In genomic region chr9:68852934-68853333, GRCm38 (mm10) we compare ENCODE assay signal across 28 mouse cellular contexts.
"Had no signal": no experiment of that assay in that cellular context is flagged by ENCODE, and none has a peak within 500 bp of the region (broad histone marks: within the 10 kb centered on the region; RNA-seq: fewer than 3 reads in every experiment).

No protein-coding gene starts in this region.

- H3K4me3 ChIP-seq: left cerebral cortex, adult 2 months; limb, embryonic 10.5 days; limb, embryonic 12.5 days; limb, embryonic 13.5 days; limb, embryonic 15.5 days; liver, embryonic 12.5 days; liver, embryonic 13.5 days; liver, embryonic 15.5 days; megakaryocyte, embryonic 14.5 days; midbrain, embryonic 10.5 days; midbrain, embryonic 12.5 days; midbrain, embryonic 13.5 days; midbrain, embryonic 15.5 days; myocyte; neural tube, embryonic 12.5 days; neural tube, embryonic 13.5 days had no signal

- H3K9ac ChIP-seq: limb, embryonic 12.5 days; limb, embryonic 13.5 days; limb, embryonic 15.5 days; liver, embryonic 12.5 days; liver, embryonic 13.5 days; liver, embryonic 14.5 days; liver, embryonic 15.5 days; liver, postnatal 0 days; midbrain, embryonic 12.5 days; midbrain, embryonic 13.5 days; midbrain, embryonic 15.5 days; neural tube, embryonic 12.5 days; neural tube, embryonic 13.5 days had no signal

- H3K27ac ChIP-seq: left cerebral cortex, adult 2 months; limb, embryonic 10.5 days; limb, embryonic 12.5 days; limb, embryonic 13.5 days; limb, embryonic 15.5 days; liver, embryonic 12.5 days; liver, embryonic 13.5 days; liver, embryonic 14.5 days; liver, embryonic 15.5 days; macrophage; midbrain, embryonic 10.5 days; midbrain, embryonic 12.5 days; midbrain, embryonic 13.5 days; midbrain, embryonic 15.5 days; neural tube, embryonic 12.5 days; neural tube, embryonic 13.5 days had no signal

- H3K4me2 ChIP-seq: limb, embryonic 12.5 days; limb, embryonic 13.5 days; limb, embryonic 15.5 days; liver, embryonic 11.5 days; liver, embryonic 12.5 days; liver, embryonic 13.5 days; liver, embryonic 15.5 days; midbrain, embryonic 11.5 days; midbrain, embryonic 12.5 days; midbrain, embryonic 13.5 days; midbrain, embryonic 15.5 days; neural tube, embryonic 12.5 days; neural tube, embryonic 13.5 days had no signal

- H3K27me3 ChIP-seq: limb, embryonic 12.5 days; limb, embryonic 13.5 days; limb, embryonic 15.5 days; liver, embryonic 12.5 days; liver, embryonic 13.5 days; liver, embryonic 15.5 days; megakaryocyte, embryonic 14.5 days; midbrain, embryonic 12.5 days; midbrain, embryonic 13.5 days; midbrain, embryonic 15.5 days; neural tube, embryonic 12.5 days; neural tube, embryonic 13.5 days had no signal

- ATAC-seq: liver, embryonic 12.5 days; liver, postnatal 0 days; midbrain, embryonic 13.5 days; midbrain, embryonic 15.5 days; midbrain, embryonic 16.5 days had no signal

- H3K36me3 ChIP-seq: limb, embryonic 10.5 days; limb, embryonic 12.5 days; limb, embryonic 13.5 days; limb, embryonic 15.5 days; liver, embryonic 12.5 days; liver, embryonic 13.5 days; liver, embryonic 15.5 days; midbrain, embryonic 10.5 days; midbrain, embryonic 12.5 days; midbrain, embryonic 13.5 days; midbrain, embryonic 15.5 days; neural tube, embryonic 12.5 days; neural tube, embryonic 13.5 days had no signal

- H3K4me1 ChIP-seq: limb, embryonic 15.5 days; liver, embryonic 12.5 days; liver, embryonic 13.5 days; liver, embryonic 15.5 days; megakaryocyte, embryonic 14.5 days; midbrain, embryonic 10.5 days; midbrain, embryonic 13.5 days; midbrain, embryonic 15.5 days; neural tube, embryonic 12.5 days had no signal

- DNase-seq: layer of hippocampus, postnatal 36 days; left cerebral cortex, postnatal 4 days; liver; liver, embryonic 13.5 days; liver, postnatal 0 days; lung, adult 2 months; lung, postnatal 36 days; midbrain, embryonic 14.5 days had no signal

- H3K9me3 ChIP-seq: limb, embryonic 10.5 days; limb, embryonic 12.5 days; limb, embryonic 13.5 days; limb, embryonic 15.5 days; liver, embryonic 12.5 days; liver, embryonic 13.5 days; liver, embryonic 15.5 days; megakaryocyte, embryonic 14.5 days; midbrain, embryonic 10.5 days; midbrain, embryonic 12.5 days; midbrain, embryonic 13.5 days; midbrain, embryonic 15.5 days; neural tube, embryonic 12.5 days; neural tube, embryonic 13.5 days had no signal
